In the genomic region with DNA sequence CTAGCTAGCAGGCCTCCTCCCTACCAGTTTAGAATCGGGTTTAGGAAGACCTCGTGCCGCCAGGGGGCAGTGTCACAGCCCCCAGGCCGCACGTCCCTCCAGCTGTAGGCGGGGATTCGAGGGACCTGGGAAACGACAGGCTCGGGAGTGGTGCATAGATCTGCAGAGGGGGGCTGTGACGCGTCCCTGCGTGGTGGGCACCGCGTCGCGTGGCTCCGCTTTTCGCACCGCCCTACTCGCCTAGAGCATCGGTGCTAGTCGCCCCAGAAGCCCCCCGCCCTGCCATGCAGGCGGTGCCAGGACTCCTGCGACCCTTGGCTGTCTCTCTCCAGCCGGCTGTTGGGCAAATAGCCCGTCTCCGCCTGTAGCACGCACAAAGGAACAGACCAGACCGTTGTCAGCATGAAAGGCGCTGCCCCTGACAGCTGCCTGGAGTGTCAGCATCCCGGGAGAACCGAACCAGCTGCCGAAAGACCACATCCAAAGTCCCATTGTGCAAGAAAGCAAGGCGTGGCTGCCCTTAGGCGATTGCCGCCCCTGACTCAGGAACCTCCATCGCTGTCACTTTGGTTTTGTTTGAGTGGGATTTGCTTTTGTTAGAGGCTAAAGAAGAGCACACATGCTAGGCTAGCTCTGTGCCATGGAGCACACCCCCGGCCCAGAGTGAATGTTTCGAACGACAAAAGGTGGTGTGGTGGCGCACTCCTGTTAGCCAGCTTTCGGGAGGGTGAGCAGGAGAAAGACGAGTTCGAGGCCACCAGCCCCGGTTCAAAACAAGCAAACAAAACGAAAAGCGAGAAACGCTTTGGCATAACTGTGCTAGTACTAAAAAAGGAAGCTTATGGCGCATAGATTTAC, we compare ENCODE assay signal across 8 mouse cellular contexts. TPM values are rescaled to one million over a fixed set of nuclear protein-coding genes. Genes with fewer than 3 reads are reported as not detected.
DNase-seq lines count a peak whose midpoint lies in the region; ATAC-seq lines count a peak whose summit lies in the region.

No protein-coding gene starts in this region.

- ATAC-seq in activated CD4-positive, CD25-positive, alpha-beta regulatory T cell, adult 4 months = peak; percentile 51
- peak; percentile 82 for ATAC-seq in megakaryocyte, adult 5-6 weeks (ENCODE audit: poor library complexity, severe bottlenecking)

- DNase-seq in cerebellum, postnatal 4 days (ENCODE audit: low spot score in 2 of 2) = peak; percentile 78 to 93
- peak; percentile 77 to 84 for DNase-seq in gastrocnemius, adult 8-10 months (ENCODE audit: low spot score in 2 of 2)
- peak; percentile 86 for DNase-seq in hindlimb bud, embryonic 11.5 days (ENCODE audit: extremely low spot score, low read depth, low spot score)
- DNase-seq in left cerebral cortex, adult 8-10 months (ENCODE audit: low spot score in 2 of 2) = peak; percentile 82 to 95
- DNase-seq in right cerebral cortex, adult 18-20 months = peak; percentile 94
- DNase-seq in urinary bladder, adult 2 months (ENCODE audit: low spot score) = peak; percentile 56

RNA-seq across cellular contexts. Expression of a gene that starts 0.6 kb away (rescaled TPM):
- under 1 TPM; 0.44 to 0.64 TPM for polyA plus RNA-seq in activated CD4-positive, CD25-positive, alpha-beta regulatory T cell, adult 4 months (2017; shearing (Covaris generic))
- 1 to 10 TPM in 1 of 4 experiments, under 1 TPM in 3; 0.10 to 1.2 (median 0.16) TPM for total RNA-seq in gastrocnemius, adult 8-10 months (2022)
- total RNA-seq in left cerebral cortex, adult 8-10 months (2022) = 10 to 100 TPM; 26.2 to 30.5 (median 28.8) TPM
- total RNA-seq in megakaryocyte, adult 5-6 weeks (2015) = not detected in 2 replicates
- total RNA-seq in megakaryocyte, adult 5-6 weeks (2017) = 0.41 TPM in 1 of 2 replicates, not detected in the other
- 9.9 and 11.3 TPM in 2 replicates for polyA plus RNA-seq in urinary bladder, adult 2 months (2012; rRNA removed)

RNA-seq across cellular contexts. Expression of a gene that starts 15.2 kb away (rescaled TPM):
- polyA plus RNA-seq in activated CD4-positive, CD25-positive, alpha-beta regulatory T cell, adult 4 months (2017; shearing (Covaris generic)) = 1 to 10 TPM; 5.5 to 7.3 TPM
- total RNA-seq in gastrocnemius, adult 8-10 months (2022) = 10 to 100 TPM; 50.1 to 56.6 (median 51.4) TPM
- 10 to 100 TPM; 34.8 to 38.9 (median 36.8) TPM for total RNA-seq in left cerebral cortex, adult 8-10 months (2022)
- 23.1 and 23.8 TPM in 2 replicates for total RNA-seq in megakaryocyte, adult 5-6 weeks (2015)
- total RNA-seq in megakaryocyte, adult 5-6 weeks (2017) = 8.7 and 11.1 TPM in 2 replicates
- 30.8 and 39.6 TPM in 2 replicates for polyA plus RNA-seq in urinary bladder, adult 2 months (2012; rRNA removed)

RNA-seq across cellular contexts. Expression of a gene that starts 15.2 kb away (rescaled TPM):
- polyA plus RNA-seq in activated CD4-positive, CD25-positive, alpha-beta regulatory T cell, adult 4 months (2017; shearing (Covaris generic)) = 10 to 100 TPM; 32.3 to 38.7 TPM
- 10 to 100 TPM in 3 of 4 experiments, 1 to 10 TPM in 1; 9.6 to 13.5 (median 10.3) TPM for total RNA-seq in gastrocnemius, adult 8-10 months (2022)
- 10 to 100 TPM; 44.4 to 48.0 (median 46.2) TPM for total RNA-seq in left cerebral cortex, adult 8-10 months (2022)
- 18.1 and 20.2 TPM in 2 replicates for total RNA-seq in megakaryocyte, adult 5-6 weeks (2015)
- total RNA-seq in megakaryocyte, adult 5-6 weeks (2017) = 20.0 and 30.1 TPM in 2 replicates
- polyA plus RNA-seq in urinary bladder, adult 2 months (2012; rRNA removed) = 61.1 and 75.7 TPM in 2 replicates

RNA-seq across cellular contexts. Expression of a gene that starts 54.5 kb away (rescaled TPM):
- polyA plus RNA-seq in activated CD4-positive, CD25-positive, alpha-beta regulatory T cell, adult 4 months (2017; shearing (Covaris generic)) = not detected
- not detected for total RNA-seq in gastrocnemius, adult 8-10 months (2022)
- total RNA-seq in left cerebral cortex, adult 8-10 months (2022) = under 1 TPM; 0.59 to 0.72 (median 0.64) TPM
- total RNA-seq in megakaryocyte, adult 5-6 weeks (2015) = not detected in 2 replicates
- total RNA-seq in megakaryocyte, adult 5-6 weeks (2017) = not detected in 2 replicates
- polyA plus RNA-seq in urinary bladder, adult 2 months (2012; rRNA removed) = 0.18 and 0.19 TPM in 2 replicates

Comparison
In these comparisons a context has a peak if more than half of its experiments do, and no peak if none do; other contexts are left out.
1. Peak in every context shown above with its lines: DNase-seq and ATAC-seq.
2. RNA of a gene that starts 0.6 kb away (total RNA-seq): 26.2 to 30.5 TPM in left cerebral cortex, adult 8-10 months; 0.10 to 1.2 TPM in gastrocnemius, adult 8-10 months and 0.41 TPM in megakaryocyte, adult 5-6 weeks; every median in the first group is over 10 times any median in the second.